Mouse (Mus musculus) CH12.LX (cell line): ENCODE measurements at regions not wholly inside any gene's neighbourhood (a gene's known extent, or its start where the extent isn't known, plus 50 kb on each side); places are given as distances from the start of the nearest gene placed in this dataset.

Source experiments
- DNase-seq: peaks from one replicate; pipeline ENCODE4 v3.0.0-alpha.2; 2013; ENCODE audit errors: extremely low read depth
- H3K27ac ChIP-seq: 2 replicates; pipeline ENCODE4 v1.5.1; 2012; ENCODE audit warnings: low read depth, mild to moderate bottlenecking, control low read depth, moderate library complexity; ENCODE audit not compliant: insufficient read depth
- H3K27me3 ChIP-seq: replicated peaks from 2 replicates; pipeline ENCODE3; 2012; ENCODE audit warnings: inconsistent platforms
- H3K36me3 ChIP-seq, 2 experiments: replicated peaks in 1 of 2; 2 replicates each; pipeline versions ENCODE3 to v1.6.1; 2012; ENCODE audit warnings: inconsistent platforms in 1 of 2, low read length in 1 of 2, mild to moderate bottlenecking in 1 of 2, mixed read lengths in 1 of 2, moderate library complexity in 1 of 2; ENCODE audit not compliant: control insufficient read depth in 1 of 2, insufficient read depth in 1 of 2
- H3K4me1 ChIP-seq, 2 experiments: 2 replicates each; pipeline ENCODE4 v1.6.1; 2012; ENCODE audit warnings: inconsistent platforms in 1 of 2, moderate library complexity in 1 of 2; ENCODE audit not compliant: insufficient read depth in 2 of 2, control insufficient read depth in 1 of 2
- H3K4me2 ChIP-seq: 2 replicates; pipeline ENCODE4 v1.6.1; 2012; ENCODE audit warnings: low read depth, mild to moderate bottlenecking, control low read depth; ENCODE audit not compliant: poor library complexity, insufficient read depth, severe bottlenecking
- H3K4me3 ChIP-seq, 3 experiments: fragments of 150-350 bp in 1 of 3; sonication (generic) in 1 of 3; replicated peaks in 1 of 3; 2 replicates each; pipeline versions ENCODE3 to v1.5.1; 2011 to 2012; ENCODE audit warnings: low read depth in 2 of 3, low read length in 2 of 3, mild to moderate bottlenecking in 2 of 3, moderate library complexity in 2 of 3, control low read depth in 1 of 3, improper control_type of control experiment in 1 of 3, inconsistent platforms in 1 of 3, mixed read lengths in 1 of 3; ENCODE audit not compliant: poor library complexity in 1 of 3
- H3K79me2 ChIP-seq: replicated peaks from 2 replicates; pipeline ENCODE4 v1.6.1; 2012; ENCODE audit warnings: mild to moderate bottlenecking, moderate library complexity; ENCODE audit not compliant: control insufficient read depth, poor library complexity, insufficient read depth, severe bottlenecking; ENCODE audit errors: extremely low read depth
- H3K9ac ChIP-seq: 2 replicates; pipeline ENCODE4 v1.6.1; 2012; ENCODE audit warnings: low read depth, mild to moderate bottlenecking, control low read depth, moderate library complexity; ENCODE audit not compliant: insufficient read depth
- H3K9me3 ChIP-seq: replicated peaks from 2 replicates; pipeline ENCODE3; 2012; ENCODE audit warnings: low read length, inconsistent platforms, mixed read lengths
- CTCF ChIP-seq, 2 experiments: IDR thresholded peaks in 1 of 2; conservative IDR thresholded peaks in 1 of 2; 2 replicates each; pipeline ENCODE4 v1.5.1; 2011 to 2012; ENCODE audit warnings: low read depth in 2 of 2, low read length in 2 of 2, improper control_type of control experiment in 1 of 2, inconsistent platforms in 1 of 2, mild to moderate bottlenecking in 1 of 2, moderate library complexity in 1 of 2
- E2F4 ChIP-seq: IDR thresholded peaks from 2 replicates; pipeline ENCODE4 v1.6.1; 2011; ENCODE audit warnings: low read depth, low read length, improper control_type of control experiment; ENCODE audit not compliant: insufficient replicate concordance
- JUND ChIP-seq: conservative IDR thresholded peaks from 2 replicates; pipeline ENCODE4 v1.6.1; 2011; ENCODE audit warnings: low read depth, low read length, improper control_type of control experiment
- MAX ChIP-seq: IDR thresholded peaks from 2 replicates; pipeline ENCODE4 v1.6.1; 2011; ENCODE audit warnings: low read length, improper control_type of control experiment
- MEF2A ChIP-seq: IDR thresholded peaks from 2 replicates; pipeline ENCODE4 v1.6.1; 2014; ENCODE audit warnings: low read depth, mild to moderate bottlenecking, inconsistent platforms, low read length, improper control_type of control experiment, borderline replicate concordance
- MYC ChIP-seq: IDR thresholded peaks from 2 replicates; pipeline ENCODE4 v1.6.1; 2011; ENCODE audit warnings: low read depth, mild to moderate bottlenecking, improper control_type of control experiment, low read length
- PAX5 ChIP-seq: IDR thresholded peaks from 2 replicates; pipeline ENCODE4 v1.6.1; 2012; ENCODE audit warnings: low read length, inconsistent platforms, mixed read lengths
- TCF12 ChIP-seq: IDR thresholded peaks from 2 replicates; pipeline ENCODE4 v1.6.1; 2014; ENCODE audit warnings: low read depth, mild to moderate bottlenecking, inconsistent platforms, low read length, improper control_type of control experiment
- ZMIZ1 ChIP-seq: IDR thresholded peaks from 2 replicates; pipeline ENCODE4 v1.6.1; 2012; ENCODE audit warnings: low read depth, mild to moderate bottlenecking, inconsistent platforms, low read length, improper control_type of control experiment
- dilution Hi-C: fragments of 300-500 bp; cut with MboI; formaldehyde crosslinking; loops from 2 replicates; pipeline ENCODE4 v1.14.3; 2020; ENCODE audit warnings: low sequenced_read_pairs; ENCODE audit not compliant: extremely low pct_unique_long_range_greater_than_20kb, extremely low pct_ligation_motif_present
- in situ Hi-C: fragments of 300-500 bp; cut with MboI; formaldehyde crosslinking; loops from 3 replicates; pipeline ENCODE4 v1.14.3; 2019; ENCODE audit warnings: low sequenced_read_pairs, low pct_ligation_motif_present, low pct_unique_long_range_greater_than_20kb, mixed read lengths

- in situ Hi-C loops: no loop called here
Measured at GRCm38 (mm10) chr2:19796790-19797189, 112.8 kb upstream of the Etl4 start.

More at GRCm38 (mm10) chr2:19796790-19797189, 112.8 kb upstream of the Etl4 start:
- no peaks in the 10 kb centered on the region for H3K36me3 ChIP-seq
- TF ChIP-seq E2F4 (no peak), MAX (no peak), MYC (no peak), CTCF (conservative IDR thresholded peaks at IDR 0.05 in 1 of 2, IDR thresholded peaks at IDR 0.05 in 1 of 2; ENCODE audit: low read depth in 2 of 2, low read length in 2 of 2) (no peak), JUND (no peak), TCF12 (no peak), MEF2A (no peak), ZMIZ1 (no peak), PAX5 (no peak)
- no peak overlapping the region for H3K4me3 ChIP-seq
- H3K79me2 ChIP-seq: no peaks in the 10 kb centered on the region
- no peak for DNase-seq
- no peak overlapping the region for H3K4me2 ChIP-seq
- no peaks in the 10 kb centered on the region for H3K9me3 ChIP-seq
- dilution Hi-C loops: no loop called here
- H3K27me3 ChIP-seq: no peaks in the 10 kb centered on the region
- H3K4me1 ChIP-seq: no peaks in the 10 kb centered on the region
- no peak overlapping the region for H3K9ac ChIP-seq
- H3K27ac ChIP-seq: no peak overlapping the region
